Mouse (Mus musculus) forebrain, embryonic 14.5 days (tissue): Measurements from ENCODE around the gene Eid3. TPM values are rescaled to one million over a fixed set of nuclear protein-coding genes. Genes with fewer than 3 reads are reported as not detected.

Source experiments
- ATAC-seq: fragments of 200-750 bp; cut with Nextera tagmentation; 2 replicates; pipeline ENCODE4 v1.8.0; 2017; ENCODE audit warnings: mild to moderate bottlenecking, moderate library complexity
- DNase-seq: peaks from one replicate; pipeline ENCODE4 v3.0.0-alpha.2; 2015; ENCODE audit warnings: low spot score
- H3K27ac ChIP-seq: fragments of 300-500 bp; sonication (generic); 2 replicates; pipeline ENCODE4 v1.5.1; 2014; ENCODE audit warnings: low read depth, mild to moderate bottlenecking, control low read depth, low read length, moderate library complexity
- H3K27me3 ChIP-seq: fragments of 300-500 bp; sonication (generic); replicated peaks from 2 replicates; pipeline ENCODE4 v1.6.1; 2014; ENCODE audit warnings: low read length, control low read depth, mixed read lengths; ENCODE audit not compliant: control insufficient read depth, insufficient read depth
- H3K36me3 ChIP-seq: fragments of 300-500 bp; sonication (generic); 2 replicates; pipeline ENCODE4 v1.6.1; 2014; ENCODE audit warnings: low read length, control low read depth; ENCODE audit not compliant: control insufficient read depth, insufficient read depth
- H3K4me1 ChIP-seq: fragments of 300-500 bp; sonication (generic); 2 replicates; pipeline ENCODE4 v1.6.1; 2014; ENCODE audit warnings: antibody characterized with exemption, low read length, control low read depth; ENCODE audit not compliant: control insufficient read depth, insufficient read depth
- H3K4me2 ChIP-seq: fragments of 300-500 bp; sonication (generic); 2 replicates; pipeline ENCODE4 v1.6.1; 2014; ENCODE audit warnings: mild to moderate bottlenecking, control low read depth, low read length
- H3K4me3 ChIP-seq: fragments of 300-500 bp; sonication (generic); 2 replicates; pipeline ENCODE4 v1.5.1; 2014; ENCODE audit warnings: low read depth, low read length, control low read depth
- H3K9ac ChIP-seq: fragments of 300-500 bp; sonication (generic); 2 replicates; pipeline ENCODE4 v1.6.1; 2014; ENCODE audit warnings: mild to moderate bottlenecking, low read length, control low read depth, moderate library complexity
- H3K9me3 ChIP-seq: fragments of 300-500 bp; sonication (generic); replicated peaks from 2 replicates; pipeline ENCODE4 v1.6.1; 2016; ENCODE audit warnings: low read length, control low read depth, mixed read lengths; ENCODE audit not compliant: control insufficient read depth
- WGBS: fragments of 180-500 bp; shearing (Covaris S2); extraction: QIAGEN DNeasy Blood & Tissue Kit; methylation state at CpG from one replicate; pipeline ENCODE4 v1.1.7; 2014; 5-methylcytosine and 5-hydroxymethylcytosine counted together
- polyA plus RNA-seq: library from polyadenylated mRNA; unstranded; fragments of >200 nt; fragmentation: Nextera tagmentation; extraction: Ambion mirVana; gene quantifications from 2 replicates; pipeline ENCODE4 v1.2.1, GENCODE M21; 2014

Eid3 gene
- 0.22 and 0.27 TPM in 2 replicates for polyA plus RNA-seq

- Histone ChIP-seq H3K9ac (no peak within 1 kb of the TSS), H3K4me3 (no peak within 1 kb of the TSS), H3K4me2 (no peak within 1 kb of the TSS), H3K9me3 (no peaks in the 10 kb centered on the region), H3K27me3 (no peaks in the 10 kb centered on the region), H3K36me3 (peaks cover 49% of the 10 kb centered on the region), H3K27ac (no peak within 1 kb of the TSS), H3K4me1 (peaks cover 17% of the 10 kb centered on the region)
- ATAC-seq (no peak), DNase-seq (no peak)
- 69% methylated on average over 9 of the region's 9 CpGs for WGBS
These were observed at the start of gene Eid3 for GRCm38 (mm10) chr10:82866356-82866755. Gene Eid3 (plus strand): TSS chr10:82866626.

- no peaks in the 10 kb centered on the region for H3K4me1 ChIP-seq
These were observed 48.9 kb upstream of the Eid3 start for GRCm38 (mm10) chr10:82817514-82817913.

GRCm38 (mm10) chr10:82817936-82818335 is 48.5 kb upstream of the Eid3 start:
- Histone ChIP-seq H3K27ac (no peak overlapping the region), H3K9ac (no peak overlapping the region), H3K4me1 (no peaks in the 10 kb centered on the region), H3K4me3 (no peak overlapping the region), H3K4me2 (no peak overlapping the region), H3K9me3 (no peaks in the 10 kb centered on the region), H3K36me3 (no peaks in the 10 kb centered on the region), H3K27me3 (no peaks in the 10 kb centered on the region)
- no peak for ATAC-seq
- no peak for DNase-seq
- 39% methylated on average over 9 of the region's 9 CpGs for WGBS

More at GRCm38 (mm10) chr10:82817514-82817913, 48.9 kb upstream of the Eid3 start:
- no peak overlapping the region for H3K27ac ChIP-seq
- ATAC-seq (peak; percentile 29; the same call in 1 of the 2 replicates), DNase-seq (no peak)
- H3K4me3 ChIP-seq, result no peak overlapping the region
- no peak overlapping the region for H3K9ac ChIP-seq
- H3K9me3 ChIP-seq, result no peaks in the 10 kb centered on the region
- H3K27me3 ChIP-seq, result no peaks in the 10 kb centered on the region
- no peaks in the 10 kb centered on the region for H3K36me3 ChIP-seq
- no peak overlapping the region for H3K4me2 ChIP-seq
- WGBS, result 16% methylated on average over 3 of the region's 3 CpGs

GRCm38 (mm10) chr10:82818661-82819060 is 47.8 kb upstream of the Eid3 start:
- Histone ChIP-seq H3K4me1 (no peaks in the 10 kb centered on the region), H3K36me3 (no peaks in the 10 kb centered on the region), H3K27ac (no peak overlapping the region), H3K4me3 (no peak overlapping the region), H3K4me2 (no peak overlapping the region), H3K27me3 (no peaks in the 10 kb centered on the region), H3K9me3 (no peaks in the 10 kb centered on the region), H3K9ac (no peak overlapping the region)
- DNase-seq (no peak), ATAC-seq (no peak)
- WGBS, result 78% methylated on average over 6 of the region's 6 CpGs

- H3K4me3 ChIP-seq, result no peak overlapping the region
These were observed 43.2 kb upstream of the Eid3 start for GRCm38 (mm10) chr10:82823108-82823778.

GRCm38 (mm10) chr10:82823779-82824177 is 42.6 kb upstream of the Eid3 start:
- ATAC-seq, result no peak
- Histone ChIP-seq H3K4me3 (no peak overlapping the region), H3K9me3 (no peaks in the 10 kb centered on the region), H3K27me3 (no peaks in the 10 kb centered on the region), H3K36me3 (no peaks in the 10 kb centered on the region), H3K27ac (no peak overlapping the region), H3K4me2 (no peak overlapping the region), H3K9ac (no peak overlapping the region), H3K4me1 (no peaks in the 10 kb centered on the region)
- no peak for DNase-seq
- WGBS, result 60% methylated on average over 5 of the region's 5 CpGs

More at GRCm38 (mm10) chr10:82823108-82823778, 43.2 kb upstream of the Eid3 start:
- WGBS, result 69% methylated on average over 14 of the region's 14 CpGs
- ATAC-seq, result peak; percentile 14; the same call in 1 of the 2 replicates
- H3K36me3 ChIP-seq, result no peaks in the 10 kb centered on the region
- H3K9me3 ChIP-seq, result no peaks in the 10 kb centered on the region
- H3K4me1 ChIP-seq, result no peaks in the 10 kb centered on the region
- peak; percentile 52 for DNase-seq
- no peak overlapping the region for H3K4me2 ChIP-seq
- H3K27me3 ChIP-seq, result no peaks in the 10 kb centered on the region
- H3K9ac ChIP-seq, result no peak overlapping the region
- H3K27ac ChIP-seq, result no peak overlapping the region

- Histone ChIP-seq H3K9ac (no peak overlapping the region), H3K4me2 (no peak overlapping the region), H3K4me3 (no peak overlapping the region), H3K27ac (no peak overlapping the region), H3K4me1 (no peaks in the 10 kb centered on the region), H3K36me3 (no peaks in the 10 kb centered on the region), H3K9me3 (no peaks in the 10 kb centered on the region), H3K27me3 (no peaks in the 10 kb centered on the region)
- 83% methylated on average over 10 of the region's 10 CpGs for WGBS
- ATAC-seq, result no peak
- no peak for DNase-seq
These were observed 41.9 kb upstream of the Eid3 start for GRCm38 (mm10) chr10:82824541-82824940.

GRCm38 (mm10) chr10:82826516-82826915 is 39.9 kb upstream of the Eid3 start:
- Histone ChIP-seq H3K36me3 (no peaks in the 10 kb centered on the region), H3K4me1 (no peaks in the 10 kb centered on the region), H3K9ac (no peak overlapping the region), H3K9me3 (no peaks in the 10 kb centered on the region), H3K4me2 (no peak overlapping the region), H3K4me3 (no peak overlapping the region), H3K27ac (no peak overlapping the region), H3K27me3 (no peaks in the 10 kb centered on the region)
- peak; percentile 93 for ATAC-seq
- DNase-seq, result peak; percentile 71
- WGBS, result 29% methylated on average over 6 of the region's 6 CpGs

- ATAC-seq (no peak), DNase-seq (no peak)
- no peaks in the 10 kb centered on the region for H3K4me1 ChIP-seq
- H3K9ac ChIP-seq, result no peak within 1 kb of the TSS
- H3K4me2 ChIP-seq, result no peak within 1 kb of the TSS
- 52% methylated on average over 9 of the region's 9 CpGs for WGBS
- H3K27ac ChIP-seq, result no peak within 1 kb of the TSS
- H3K27me3 ChIP-seq, result no peaks in the 10 kb centered on the region
- no peak within 1 kb of the TSS for H3K4me3 ChIP-seq
- H3K9me3 ChIP-seq, result no peaks in the 10 kb centered on the region
- no peaks in the 10 kb centered on the region for H3K36me3 ChIP-seq
These were observed 32.5 kb upstream of the Eid3 start, which contains the start of gene Txnrd1 for GRCm38 (mm10) chr10:82833926-82834325. Gene Txnrd1 (plus strand): TSS chr10:82833951.
